Mouse (Mus musculus) megakaryocyte, adult 5-6 weeks (primary cell): Measurements from ENCODE around the gene Jarid2. TPM values are rescaled to one million over a fixed set of nuclear protein-coding genes. Genes with fewer than 3 reads are reported as not detected.
A peak's percentile ranks its signal among the peaks of the same experiment; 100 is the strongest.

ENCODE experiments used
- ATAC-seq: 2 replicates; pipeline ENCODE4 v1.8.0; 2016; ENCODE audit warnings: mild to moderate bottlenecking, inconsistent platforms; ENCODE audit not compliant: poor library complexity, severe bottlenecking
- total RNA-seq, 2 experiments: library from RNA; stranded (forward) in 1 of 2; stranded (reverse) in 1 of 2; fragments of 153-499, 151-499 nt in 1 of 2; fragments of 221-1000, 200-1000 nt in 1 of 2; gene quantifications; 2 replicates each; pipeline versions ENCODE4 v1.2.3 to v1.2.4; 2015 to 2017

Jarid2 gene
- total RNA-seq, 2 experiments from 2014 or later: 49.1 to 59.8 TPM

DNA sequence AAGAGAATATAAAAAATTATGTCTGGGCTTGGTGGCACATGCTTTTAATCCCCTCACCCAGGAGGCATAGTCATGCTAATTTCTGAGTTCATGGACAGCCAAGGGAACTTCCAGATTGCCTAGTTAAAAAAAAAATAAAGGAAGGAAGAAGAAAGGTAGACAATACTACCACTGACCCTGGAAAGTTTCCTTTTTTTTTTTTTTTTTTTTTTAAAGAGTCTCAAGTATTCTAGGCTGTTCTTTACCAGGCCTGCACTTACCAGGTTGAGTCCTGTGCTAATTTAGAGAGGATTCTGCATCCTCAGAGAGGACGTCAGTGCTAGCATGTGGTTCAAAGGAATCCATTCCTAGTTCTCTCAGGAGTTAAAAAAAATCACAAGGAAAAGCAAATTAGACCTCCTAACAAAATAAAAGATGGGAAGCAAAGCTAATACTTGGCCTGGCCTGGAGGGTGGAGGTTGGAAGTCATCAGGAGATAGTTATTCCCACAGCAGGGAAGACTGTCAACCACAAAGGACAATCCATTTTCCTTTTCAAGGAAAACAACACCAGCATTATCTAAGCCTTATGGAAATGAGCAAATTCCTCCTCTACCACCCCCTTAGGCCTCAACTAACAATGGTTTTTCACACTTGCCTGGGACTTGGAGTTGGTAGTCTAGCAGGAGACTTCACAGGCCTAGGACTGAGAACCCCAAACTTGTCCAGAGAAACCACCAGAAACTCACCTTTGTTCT lies 961 bp upstream of the Jarid2 start:
- no peak for ATAC-seq

DNA sequence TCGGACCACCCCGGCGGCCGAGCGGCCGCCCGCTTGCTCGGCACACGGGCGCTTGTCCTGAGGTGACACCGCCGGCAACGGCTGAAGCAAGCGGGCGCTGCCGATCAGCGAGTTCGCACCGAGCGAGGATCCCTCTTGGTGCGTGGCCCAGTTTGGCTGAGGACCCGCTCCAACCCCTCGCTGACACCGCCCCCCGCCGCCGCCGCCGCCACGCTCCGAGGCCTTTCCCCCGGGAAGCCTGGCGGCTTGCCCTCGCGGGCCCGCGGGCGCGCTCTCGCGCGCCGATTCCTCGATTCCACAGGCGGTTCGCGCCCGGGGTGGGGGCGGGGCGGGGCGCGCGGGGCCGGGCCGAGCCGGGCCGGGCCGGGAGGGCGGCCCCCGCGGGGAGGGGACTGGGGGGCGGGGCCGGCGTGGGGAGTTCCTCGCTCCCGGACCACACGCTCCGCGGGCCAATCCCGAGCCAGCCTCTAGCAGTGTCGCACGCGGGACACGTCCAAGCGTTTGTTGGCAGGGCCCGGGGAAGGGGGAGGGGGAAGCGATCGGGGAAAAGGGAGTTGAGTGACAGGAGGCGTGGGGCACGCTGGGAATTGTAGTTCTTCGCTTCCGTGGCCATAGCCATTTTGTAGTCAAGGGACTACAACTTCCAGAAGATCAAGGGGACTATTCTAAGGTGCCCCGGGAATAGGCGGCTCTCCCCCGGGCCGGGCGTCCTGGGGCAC lies 1.0 kb downstream of the Jarid2 start:
- peak; percentile 77 for ATAC-seq

DNA sequence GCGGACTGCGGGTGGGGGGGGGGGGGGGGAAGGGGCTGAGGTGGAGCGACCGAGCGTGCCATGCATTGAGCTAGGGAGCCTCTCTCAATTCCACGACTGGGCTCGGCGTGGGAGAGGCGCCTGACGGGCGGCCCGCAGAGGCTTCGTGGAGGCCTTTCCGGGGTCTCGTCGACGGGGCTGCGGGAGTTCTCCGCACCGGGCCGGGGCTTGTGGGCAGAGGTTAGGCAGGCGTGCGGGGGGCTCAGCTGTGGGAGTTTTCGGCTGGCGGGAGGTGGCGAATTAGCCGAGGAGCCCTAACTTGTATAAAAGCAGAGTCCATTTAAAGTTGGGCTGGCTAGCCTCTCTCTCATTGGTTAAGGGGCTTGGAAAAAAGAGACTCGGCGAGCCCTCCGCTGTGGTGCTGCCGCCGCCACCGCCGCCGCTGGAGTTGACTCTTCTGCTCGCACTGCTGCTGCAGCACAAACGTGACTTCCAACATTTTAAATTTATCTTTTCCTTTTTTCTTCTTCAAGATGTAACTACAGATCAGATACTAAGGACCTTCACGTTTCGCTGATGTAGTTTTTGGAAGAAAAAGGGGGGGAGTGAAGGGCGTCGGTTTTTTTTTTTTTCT lies 1.8 kb downstream of the Jarid2 start:
- ATAC-seq: peak; percentile 45

DNA sequence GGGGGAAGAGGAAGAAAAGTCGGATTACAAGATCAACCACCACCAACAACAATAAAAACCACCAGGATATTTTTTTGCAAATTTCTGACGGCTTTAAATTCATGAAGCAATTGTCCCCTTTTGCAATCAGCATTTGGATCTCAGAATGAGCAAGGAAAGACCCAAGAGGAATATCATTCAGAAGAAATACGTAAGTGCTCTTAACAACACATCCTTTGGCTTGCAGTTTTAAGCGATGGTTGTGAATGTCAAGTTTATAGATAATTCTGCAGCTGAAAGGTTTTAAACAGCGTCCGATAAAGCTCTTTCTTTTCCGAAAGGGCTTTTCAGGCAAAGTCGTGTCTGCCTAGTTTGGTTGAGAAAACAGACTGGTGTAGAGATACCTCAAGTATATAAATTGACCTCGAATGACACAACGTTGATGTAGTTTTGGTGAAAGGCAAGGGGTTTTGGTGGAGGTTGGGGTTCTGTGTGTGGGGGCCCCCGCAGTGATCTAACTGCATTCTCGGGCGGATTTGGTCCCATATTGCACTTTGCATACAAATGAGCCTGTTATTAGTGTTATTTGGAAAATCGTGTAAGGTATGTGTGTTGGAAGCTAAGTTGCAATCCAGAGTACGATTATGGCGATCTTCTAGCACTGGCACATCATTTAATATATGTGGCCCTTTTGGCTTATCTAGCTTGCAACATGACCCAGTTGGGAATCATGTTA lies 2.6 kb downstream of the Jarid2 start:
- no peak for ATAC-seq

DNA sequence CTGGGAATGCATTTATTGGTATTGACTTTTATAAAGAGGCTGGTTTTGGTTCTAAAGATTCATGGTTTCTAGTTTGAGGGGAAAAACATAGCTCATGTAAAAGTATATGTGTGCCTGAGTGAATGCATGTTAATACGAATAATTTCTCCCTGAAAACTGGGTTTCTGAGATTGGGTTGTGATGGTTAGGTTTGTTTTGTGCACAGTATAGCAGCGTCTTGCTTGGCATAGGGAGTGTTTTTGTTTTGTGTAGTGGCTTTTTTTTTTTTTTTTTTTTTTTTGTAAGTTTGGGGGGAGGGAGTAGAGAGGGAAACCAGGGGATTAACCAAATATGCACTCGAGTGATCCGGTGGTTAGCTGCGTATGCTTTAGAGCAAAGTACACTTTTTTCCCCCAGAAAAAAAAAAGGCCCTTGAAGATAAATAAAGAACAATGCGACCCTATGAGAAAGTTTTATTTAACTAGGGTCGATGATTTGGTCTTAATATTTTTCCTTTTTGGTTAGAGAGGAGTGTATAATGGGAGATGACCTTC lies 3.2 kb downstream of the Jarid2 start:
- ATAC-seq: no peak

DNA sequence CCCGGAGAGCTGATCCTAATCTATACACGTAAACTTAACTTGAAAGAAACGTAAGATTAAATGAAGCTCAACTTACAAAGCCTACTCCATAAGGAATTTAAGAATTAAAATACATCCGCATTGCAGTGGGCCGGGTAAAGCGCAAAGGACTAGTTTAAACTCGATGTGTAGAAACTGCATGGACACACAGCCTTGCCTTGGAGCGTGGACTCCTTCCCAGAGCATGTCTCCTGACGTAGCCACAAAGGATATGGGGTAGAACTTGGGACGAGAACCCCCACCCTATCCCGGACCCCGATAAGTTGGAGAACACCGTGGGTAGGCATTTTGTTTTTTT lies 3.7 kb downstream of the Jarid2 start:
- no peak for ATAC-seq

DNA sequence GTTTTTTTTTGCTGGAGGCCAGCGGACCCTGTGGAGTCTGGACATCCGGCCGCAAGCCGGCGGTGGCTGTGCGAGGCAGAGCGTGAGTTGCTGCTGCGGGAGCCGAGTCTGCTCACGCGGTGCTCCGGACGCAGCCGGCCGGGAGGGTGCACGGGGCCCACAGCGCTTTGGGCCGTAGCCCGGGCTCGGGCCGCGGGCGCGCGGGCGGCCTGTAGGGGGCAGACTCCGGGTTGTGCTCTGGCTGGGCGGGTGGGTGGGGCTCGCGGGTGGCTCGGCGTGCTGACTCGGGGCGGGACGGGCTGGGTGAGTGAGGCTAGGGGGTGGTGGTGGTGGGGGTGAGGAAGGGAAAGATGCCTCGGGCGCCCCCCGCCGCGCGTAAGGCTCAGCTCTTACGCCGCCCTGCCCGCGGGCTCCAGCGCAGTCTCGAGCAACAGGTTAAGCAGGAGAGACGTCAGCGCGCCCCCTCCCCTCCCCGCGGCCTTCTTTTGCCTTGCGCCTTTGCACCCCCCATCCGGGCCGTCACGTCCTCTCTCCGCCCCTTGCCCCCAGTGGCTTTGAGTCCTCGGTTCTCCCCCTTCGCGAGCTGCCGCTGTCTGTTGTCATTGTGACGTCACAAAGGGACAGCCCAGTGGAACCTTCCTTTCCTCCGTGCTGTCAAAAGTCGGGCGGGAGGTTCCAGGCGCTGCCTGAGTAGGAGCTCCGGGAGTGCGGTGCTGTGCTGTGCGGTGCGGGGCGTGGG lies 4.3 kb downstream of the Jarid2 start:
- peak; percentile 53 for ATAC-seq

DNA sequence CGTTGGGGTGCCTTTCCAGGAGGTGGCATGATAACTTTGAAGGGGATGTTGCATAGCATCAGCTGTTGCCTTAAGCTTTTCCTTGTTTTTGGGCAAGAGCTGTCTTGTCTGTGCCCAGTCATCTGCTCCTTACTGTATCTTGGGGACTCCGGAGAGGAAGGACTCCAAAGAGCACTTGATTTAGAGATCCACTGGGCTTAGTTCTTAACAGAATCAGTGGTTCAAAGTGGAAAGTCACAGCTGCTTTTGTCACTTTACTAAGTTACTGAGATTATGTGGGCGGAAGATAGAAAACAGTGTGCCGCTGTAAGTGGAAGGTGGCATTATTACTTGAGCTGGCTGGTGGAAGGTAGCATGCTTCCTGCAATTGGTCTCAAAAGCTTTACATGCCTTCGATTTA lies 5.2 kb downstream of the Jarid2 start:
- ATAC-seq: no peak

DNA sequence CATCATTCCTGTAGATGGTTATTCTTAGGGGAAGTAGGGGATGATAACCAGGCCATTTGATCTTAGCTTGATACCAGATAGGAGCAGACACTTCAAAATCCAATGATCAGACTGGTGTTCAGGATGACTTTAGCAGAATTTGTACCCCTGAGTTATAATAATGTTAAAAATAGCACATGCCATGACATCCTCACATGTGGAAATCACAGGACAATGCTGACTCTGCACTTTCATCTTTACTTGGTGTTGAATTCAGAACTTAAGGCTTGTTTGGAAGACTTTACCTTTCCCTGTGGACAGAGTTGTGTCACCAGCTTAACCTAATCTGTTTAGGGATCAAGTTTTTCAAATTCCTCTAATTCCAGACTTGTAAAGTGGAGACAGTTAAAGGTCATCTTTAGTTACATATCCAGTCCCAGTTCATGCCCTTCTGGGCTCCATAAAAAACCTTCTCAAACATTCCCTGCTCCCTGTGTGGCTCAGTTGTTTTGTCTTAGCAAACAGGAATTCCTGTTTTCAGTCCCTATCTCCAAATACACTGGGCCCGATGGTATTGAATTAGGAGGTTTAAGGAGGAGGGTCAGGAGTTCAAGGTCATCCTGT lies 5.9 kb downstream of the Jarid2 start:
- no peak for ATAC-seq

DNA sequence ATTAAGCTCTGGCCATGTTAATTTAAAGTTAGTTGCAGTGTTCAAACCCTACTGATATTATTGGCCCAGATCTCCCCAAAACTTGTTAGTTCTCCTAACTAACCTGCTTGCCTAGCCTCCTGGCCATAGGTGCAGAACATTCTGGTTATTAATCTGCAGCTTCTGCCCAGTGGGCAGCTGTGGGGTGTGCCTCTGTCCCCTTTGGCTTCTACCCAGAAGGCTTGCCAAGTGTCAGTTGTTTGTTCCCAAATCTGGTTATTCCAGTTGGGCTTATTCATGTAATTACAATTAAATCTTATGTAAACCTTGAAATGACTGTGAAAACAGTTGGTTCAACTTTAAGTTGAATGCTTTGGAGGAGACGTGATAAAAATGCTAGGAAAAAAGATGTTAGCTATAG lies 8.0 kb downstream of the Jarid2 start:
- ATAC-seq: no peak

DNA sequence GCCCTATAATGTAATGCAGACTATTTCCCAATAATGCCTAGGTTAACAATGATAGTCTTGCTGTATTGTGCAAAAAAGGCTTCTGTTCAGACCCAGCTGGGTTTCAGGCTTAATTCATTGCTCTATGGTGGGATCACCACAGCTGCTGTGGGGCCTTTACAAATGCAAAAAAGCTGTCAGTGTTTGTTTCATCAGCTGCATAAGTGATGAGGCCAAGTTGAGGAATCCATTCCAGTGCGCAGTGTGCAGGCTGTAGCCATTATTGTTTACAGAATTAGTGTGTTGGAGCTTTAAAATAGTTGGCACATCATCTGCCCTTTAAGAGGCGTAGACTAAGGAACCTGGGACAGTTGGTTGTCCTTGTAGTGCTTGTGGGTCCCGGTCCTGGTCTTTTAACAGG lies 22.5 kb downstream of the Jarid2 start:
- ATAC-seq: no peak

DNA sequence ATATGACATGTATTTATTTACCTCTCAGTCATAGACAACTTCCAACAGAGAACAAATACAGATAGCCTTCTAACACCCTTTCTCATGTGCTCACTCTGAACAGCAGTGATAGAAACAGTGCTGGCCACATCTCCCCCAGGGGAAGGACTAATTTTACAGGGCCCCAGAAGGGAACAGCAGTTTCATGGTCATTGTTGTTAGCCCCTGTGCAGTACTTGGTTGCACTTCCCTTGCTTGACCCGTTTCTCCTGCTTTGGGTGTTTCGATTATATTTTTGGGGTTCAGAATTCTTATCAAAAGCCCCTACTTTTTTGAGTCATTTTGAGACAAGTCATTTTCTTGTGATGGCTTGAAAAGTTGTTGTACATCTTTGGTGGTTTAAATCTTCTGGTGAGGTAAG lies 23.9 kb downstream of the Jarid2 start:
- no peak for ATAC-seq

DNA sequence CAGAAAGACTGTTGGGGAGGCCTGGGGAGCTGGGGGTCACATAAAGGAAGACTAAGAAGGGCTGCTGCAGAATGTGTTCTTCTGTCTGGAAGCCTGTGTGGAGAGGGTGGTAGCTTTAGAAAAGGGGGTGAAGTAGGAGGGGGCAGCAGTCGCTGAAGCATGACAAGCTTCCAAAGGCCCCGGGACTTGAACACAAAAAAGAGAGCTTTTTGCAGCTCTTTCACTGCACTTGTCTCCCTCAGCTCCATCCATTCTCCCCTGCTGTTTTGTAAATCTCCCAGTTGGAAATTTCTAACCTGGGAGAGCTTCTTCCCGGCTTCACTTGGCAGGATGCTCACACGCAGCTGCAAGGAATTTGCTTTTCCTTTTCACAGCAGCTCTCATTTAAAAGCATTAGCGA lies 26.2 kb downstream of the Jarid2 start:
- no peak for ATAC-seq

DNA sequence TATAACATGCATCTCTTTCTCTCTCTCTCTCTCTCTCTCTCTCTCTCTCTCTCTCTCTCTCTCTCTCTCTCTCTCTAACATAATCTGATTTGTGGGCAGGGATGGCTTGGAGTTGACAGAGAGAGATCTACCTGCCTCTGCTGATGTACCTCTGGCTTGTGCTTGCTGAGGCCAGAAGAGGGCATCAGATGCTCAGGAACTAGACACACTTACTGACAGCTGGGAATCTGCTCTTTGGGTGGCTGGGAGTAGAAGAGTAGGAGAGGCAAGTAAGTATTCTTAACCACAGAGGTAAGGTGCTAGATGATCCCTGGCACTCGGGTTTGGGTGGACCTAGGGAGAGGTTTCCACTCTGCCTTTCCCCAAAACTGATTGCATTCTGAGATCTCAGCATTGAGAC lies 29.5 kb downstream of the Jarid2 start:
- ATAC-seq: no peak

DNA sequence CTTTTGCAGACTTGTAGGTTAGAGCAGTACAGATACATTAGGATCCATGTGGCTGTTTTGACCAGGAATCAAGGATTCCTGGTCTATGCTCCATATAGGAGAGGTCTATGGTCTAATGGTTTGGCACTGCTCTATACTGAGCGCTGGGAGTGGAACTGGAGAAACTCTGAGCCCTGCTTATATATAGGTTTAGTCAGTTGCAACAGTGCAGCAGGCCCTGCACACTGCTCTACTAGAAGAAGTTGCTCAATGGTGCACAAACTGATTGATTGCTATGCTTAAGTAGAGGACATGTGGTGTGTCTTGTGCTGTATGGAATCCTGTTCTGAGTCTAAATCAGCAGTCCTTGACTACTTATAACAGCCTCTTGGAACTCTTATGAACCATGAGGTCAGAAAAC lies 31.5 kb downstream of the Jarid2 start:
- peak; percentile 49 for ATAC-seq

DNA sequence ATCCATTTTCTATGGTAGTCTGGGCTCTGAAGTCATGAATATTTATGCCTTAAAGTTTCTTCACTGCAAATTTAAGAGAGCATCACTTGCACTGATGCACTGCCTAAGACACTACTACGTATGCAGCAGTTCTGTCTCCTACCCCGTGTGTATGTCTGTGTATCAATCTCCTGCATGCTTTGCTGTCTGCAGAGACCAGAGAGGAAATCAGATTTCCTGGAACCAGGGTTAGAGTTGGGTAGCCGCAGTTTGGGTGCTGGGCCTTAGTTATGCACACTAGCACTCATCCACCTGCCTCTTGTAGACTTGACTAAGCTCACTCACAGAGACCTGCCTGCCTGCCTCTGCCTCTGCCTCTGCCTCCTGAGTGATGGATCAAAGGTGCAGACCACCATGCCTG lies 33.8 kb downstream of the Jarid2 start:
- ATAC-seq: no peak

DNA sequence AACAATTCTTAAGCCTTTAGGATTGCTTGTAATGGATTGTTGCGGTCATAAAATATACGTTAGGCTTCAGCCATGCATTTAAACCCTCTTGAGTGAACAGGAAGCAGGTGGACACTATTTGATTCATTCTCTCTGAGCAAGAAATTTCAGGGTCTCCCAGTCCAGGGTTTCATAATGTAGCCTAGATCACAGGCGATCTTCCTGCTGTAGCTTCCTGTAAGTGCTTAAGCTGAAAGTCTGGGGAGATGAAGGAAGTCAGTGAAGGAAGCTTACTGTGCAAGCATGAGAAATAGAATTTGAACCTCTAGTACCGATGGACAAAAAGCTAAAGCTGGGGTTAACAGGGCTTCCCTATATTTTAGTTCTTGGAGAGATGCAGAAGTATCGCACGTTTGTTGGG lies 38.5 kb downstream of the Jarid2 start:
- peak; percentile 40; the same call in 1 of the 2 replicates for ATAC-seq

DNA sequence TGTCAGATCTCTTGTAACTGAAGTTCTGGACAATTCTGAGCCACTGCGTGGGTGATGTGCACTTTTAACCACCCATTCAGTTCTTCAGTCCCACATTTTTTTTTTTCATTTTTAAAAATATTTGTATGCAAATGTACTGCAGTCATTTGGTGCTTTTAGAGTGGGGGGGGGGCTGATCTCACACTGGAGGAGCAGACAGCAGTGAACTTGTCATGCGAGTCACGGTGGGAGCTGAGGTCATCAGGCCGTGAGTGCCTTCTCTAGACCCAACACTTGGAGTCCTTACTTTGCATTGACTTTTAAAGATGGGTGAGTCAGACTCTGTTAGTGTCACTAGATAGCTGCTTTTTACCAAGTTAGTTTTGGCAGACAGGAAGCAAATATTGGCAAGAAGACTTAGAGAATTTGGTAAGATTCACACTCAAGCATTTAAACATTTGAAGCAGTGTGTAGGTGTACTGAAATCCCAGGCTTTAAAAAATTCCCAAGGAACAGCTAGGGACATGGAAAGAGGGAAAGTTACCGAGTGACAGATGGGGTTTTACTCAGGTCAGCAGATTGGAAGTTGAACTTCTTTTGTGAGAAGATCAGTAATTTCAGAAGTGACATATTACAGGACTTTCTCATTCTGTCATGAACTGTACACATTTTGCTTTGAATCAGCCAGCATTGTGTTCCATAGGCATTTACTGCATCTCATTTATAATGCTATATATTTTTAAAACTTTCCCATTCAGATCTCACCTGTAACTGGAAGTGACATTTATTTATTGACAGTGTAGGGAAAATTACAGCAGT lies 41.7 kb downstream of the Jarid2 start:
- ATAC-seq: no peak

DNA sequence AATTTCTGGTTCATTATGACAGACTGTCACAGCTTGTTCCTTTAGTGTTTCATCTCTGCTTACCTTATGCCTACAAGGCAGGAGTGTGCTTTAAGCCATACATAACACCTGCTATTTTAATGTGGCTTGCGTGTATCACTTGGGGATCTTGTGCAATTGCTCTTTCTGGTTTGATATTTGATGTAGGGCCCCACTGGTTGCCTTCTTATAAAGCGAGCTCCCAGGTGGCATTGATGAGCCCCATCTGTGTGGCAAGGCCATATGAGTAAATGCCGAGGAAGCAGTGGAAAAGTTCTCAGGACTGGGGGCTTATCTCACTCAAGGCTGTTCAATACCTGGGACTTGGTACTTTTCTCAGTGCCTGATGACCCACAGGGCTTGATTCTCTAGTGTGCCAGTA lies 43.5 kb downstream of the Jarid2 start:
- ATAC-seq: no peak
